Mouse (Mus musculus) liver, embryonic 13.5 days (tissue): ENCODE data around the gene Car14. TPM values are rescaled to one million over a fixed set of nuclear protein-coding genes. Genes with fewer than 3 reads are reported as not detected.

ENCODE experiments used
- polyA plus RNA-seq: library from polyadenylated mRNA; unstranded; fragments of >200 nt; fragmentation: Nextera tagmentation; extraction: Ambion mirVana; gene quantifications from 2 replicates; pipeline ENCODE4 v1.2.1, GENCODE M21; 2015

The Car14 gene
- polyA plus RNA-seq, 1 experiment from 2014 or later = 10.8 TPM

Other genes starting within 250 kb of the Car14 start
- 31.8 and 33.3 TPM in 2 replicates for gene Mcl1, start 245.9 kb downstream of the Car14 start, polyA plus RNA-seq
- 0.37 and 0.83 TPM in 2 replicates for gene Adamtsl4, start 216.8 kb downstream of the Car14 start, polyA plus RNA-seq
- 9.8 and 10.7 TPM in 2 replicates for gene Ecm1, start 165.1 kb downstream of the Car14 start, polyA plus RNA-seq
- 49.4 and 50.4 TPM in 2 replicates for gene Tars2, start 144.5 kb downstream of the Car14 start, polyA plus RNA-seq
- 7.9 and 10.1 TPM in 2 replicates for gene Rprd2, start 85.8 kb downstream of the Car14 start, polyA plus RNA-seq
- 30.7 and 36.6 TPM in 2 replicates for gene Prpf3, start 48.8 kb downstream of the Car14 start, polyA plus RNA-seq
- gene Mrps21, start 33.2 kb downstream of the Car14 start, polyA plus RNA-seq = 256 and 257 TPM in 2 replicates
- gene Ciart, start 22.4 kb downstream of the Car14 start, polyA plus RNA-seq = 0.88 and 1.4 TPM in 2 replicates
- 6.6 and 8.6 TPM in 2 replicates for gene BC028528, start 12.7 kb downstream of the Car14 start, polyA plus RNA-seq
- 17.1 and 18.5 TPM in 2 replicates for gene Aph1a, start 10.7 kb downstream of the Car14 start, polyA plus RNA-seq
- gene Anp32e, start 24.6 kb upstream of the Car14 start, polyA plus RNA-seq = 163 and 218 TPM in 2 replicates
- gene Plekho1, start 91.3 kb upstream of the Car14 start, polyA plus RNA-seq = 6.9 and 7.8 TPM in 2 replicates
- gene Vps45, start 153.8 kb upstream of the Car14 start, polyA plus RNA-seq = 17.3 and 17.7 TPM in 2 replicates
- gene Otud7b, start 199.8 kb upstream of the Car14 start, polyA plus RNA-seq = 11.3 and 11.4 TPM in 2 replicates